Mouse (Mus musculus) CD8-positive naive resting alpha-beta T cell, adult 2 months (primary cell): ENCODE results near the gene Rrh.

ENCODE experiments used
- DNase-seq, 2 experiments: peaks; one replicate each; pipeline ENCODE4 v3.0.0; 2022; ENCODE audit warnings: low read depth in 2 of 2, low spot score in 2 of 2

Rrh gene

GRCm38 (mm10) chr3:129822206-129822775 lies at the start of gene Rrh:
TSS of gene Rrh (minus strand) at chr3:129822587.
- no peak for DNase-seq

- DNase-seq, result peak; percentile 31 to 48
Measured at GRCm38 (mm10) chr3:129863698-129864097, 41.3 kb upstream of the Rrh start.

- DNase-seq, result no peak
Measured at GRCm38 (mm10) chr3:129862592-129862991, 40.2 kb upstream of the Rrh start.

GRCm38 (mm10) chr3:129846846-129847245 lies 24.5 kb upstream of the Rrh start:
- no peak for DNase-seq

GRCm38 (mm10) chr3:129845868-129846267 lies 23.5 kb upstream of the Rrh start:
- no peak for DNase-seq

GRCm38 (mm10) chr3:129838017-129838416 lies 15.6 kb upstream of the Rrh start:
- DNase-seq, result no peak

GRCm38 (mm10) chr3:129836965-129837364 lies 14.6 kb upstream of the Rrh start:
- DNase-seq, result no peak

- no peak for DNase-seq
Measured at GRCm38 (mm10) chr3:129836051-129836697, 13.8 kb upstream of the Rrh start.

- DNase-seq, result no peak
Measured at GRCm38 (mm10) chr3:129835388-129835934, 13.1 kb upstream of the Rrh start, which contains the start of gene Cfi. TSS of gene Cfi (plus strand) at chr3:129835884.

- peak; percentile 90 to 95 for DNase-seq
Measured at GRCm38 (mm10) chr3:129831035-129831568, 8.7 kb upstream of the Rrh start, which contains the start of gene Gar1. TSS of gene Gar1 (minus strand) at chr3:129831396.

- DNase-seq, result peak; percentile 52 to 55
Measured at GRCm38 (mm10) chr3:129830626-129831025, 8.2 kb upstream of the Rrh start.

GRCm38 (mm10) chr3:129827691-129828090 lies 5.3 kb upstream of the Rrh start:
- DNase-seq, result no peak

- DNase-seq, result no peak
Measured at GRCm38 (mm10) chr3:129826691-129827090, 4.3 kb upstream of the Rrh start.

GRCm38 (mm10) chr3:129824891-129825290 lies 2.5 kb upstream of the Rrh start:
- DNase-seq, result no peak

GRCm38 (mm10) chr3:129824146-129824545 lies 1.8 kb upstream of the Rrh start:
- no peak for DNase-seq

GRCm38 (mm10) chr3:129823293-129823692 lies 906 bp upstream of the Rrh start:
- peak in 1 of 2 experiments; percentile 37 for DNase-seq

- DNase-seq, result no peak
Measured at GRCm38 (mm10) chr3:129821736-129822135, 651 bp downstream of the Rrh start.

- DNase-seq, result no peak
Measured at GRCm38 (mm10) chr3:129820847-129821246, 1.5 kb downstream of the Rrh start.

- DNase-seq, result no peak
Measured at GRCm38 (mm10) chr3:129803765-129804164, 18.6 kb downstream of the Rrh start, which contains the start of gene Lrit3. TSS of gene Lrit3 (minus strand) at chr3:129804030.

- DNase-seq, result no peak
Measured at GRCm38 (mm10) chr3:129799011-129799410, 23.4 kb downstream of the Rrh start.

GRCm38 (mm10) chr3:129798551-129798950 lies 23.8 kb downstream of the Rrh start:
- no peak for DNase-seq

GRCm38 (mm10) chr3:129797341-129797740 lies 25.0 kb downstream of the Rrh start:
- DNase-seq, result no peak
